Mouse (Mus musculus) bone marrow, adult 2 months (tissue): ENCODE results near the gene Ankrd63. TPM values are rescaled to one million over a fixed set of nuclear protein-coding genes. Genes with fewer than 3 reads are reported as not detected.

Source experiments
- H3K27ac ChIP-seq: fragments of 200-500 bp; 2 replicates; pipeline ENCODE4 v1.5.1; 2012; ENCODE audit warnings: low read depth, mild to moderate bottlenecking, control low read depth, inconsistent platforms, low read length; ENCODE audit not compliant: control insufficient read depth, poor library complexity, insufficient read depth
- H3K4me1 ChIP-seq: fragments of 200-500 bp; 2 replicates; pipeline ENCODE4 v1.6.1; 2011; ENCODE audit warnings: low read length; ENCODE audit not compliant: control insufficient read depth, insufficient read depth
- H3K4me3 ChIP-seq: fragments of 200-500 bp; replicated peaks from 2 replicates; pipeline ENCODE3; 2011; ENCODE audit warnings: mild to moderate bottlenecking, low read depth, low read length, control low read depth; ENCODE audit not compliant: control insufficient read depth
- CTCF ChIP-seq: fragments of 200-500 bp; IDR thresholded peaks from 2 replicates; pipeline ENCODE4 v1.5.1; 2011; ENCODE audit warnings: low read length, control low read depth; ENCODE audit not compliant: control insufficient read depth, insufficient read depth
- POLR2A ChIP-seq: fragments of 200-500 bp; IDR thresholded peaks from 2 replicates; pipeline ENCODE4 v1.6.1; 2011; ENCODE audit warnings: low read depth, mild to moderate bottlenecking, control low read depth, low read length, borderline replicate concordance; ENCODE audit not compliant: control insufficient read depth
- WGBS: fragments of 180-500 bp; shearing (Covaris S2); methylation state at CpG from one replicate; pipeline ENCODE4 v1.1.7; 2018; 5-methylcytosine and 5-hydroxymethylcytosine counted together
- polyA plus RNA-seq: library from polyadenylated mRNA; stranded (reverse); fragments of >200 nt; gene quantifications from 2 replicates; pipeline ENCODE4 v1.2.4, GENCODE M21; 2011; ENCODE audit warnings: low replicate concordance; ENCODE audit not compliant: missing spikeins, insufficient read depth, insufficient read length

Ankrd63 gene
- polyA plus RNA-seq, 1 experiment, result 0.92 TPM

DNA sequence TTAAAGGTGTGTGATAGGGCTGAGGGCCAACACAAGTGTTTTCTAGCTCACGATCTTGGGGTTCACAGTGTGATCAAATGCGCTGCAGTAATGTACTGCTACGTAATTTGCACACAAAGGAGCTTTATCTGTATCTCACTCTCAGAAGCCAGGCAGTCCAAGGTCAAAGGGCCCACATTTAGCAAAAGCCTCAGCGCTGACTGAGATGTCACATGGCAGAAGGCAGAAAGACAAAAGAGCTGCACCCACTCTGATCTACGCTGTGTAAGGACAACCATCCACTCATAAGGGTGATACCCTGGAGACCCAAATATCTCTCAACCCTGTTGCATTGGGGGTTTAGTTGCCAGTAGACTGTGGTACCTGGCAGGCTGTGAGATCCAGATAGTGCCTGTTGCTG is 36.6 kb downstream of the Ankrd63 start:
- Histone ChIP-seq H3K27ac (no peak overlapping the region), H3K4me1 (no peaks in the 10 kb centered on the region; the same call in 1 of the 2 replicates), H3K4me3 (no peak overlapping the region)
- 89% methylated on average over 5 of the region's 5 CpGs for WGBS
- TF ChIP-seq POLR2A, result no peak

DNA sequence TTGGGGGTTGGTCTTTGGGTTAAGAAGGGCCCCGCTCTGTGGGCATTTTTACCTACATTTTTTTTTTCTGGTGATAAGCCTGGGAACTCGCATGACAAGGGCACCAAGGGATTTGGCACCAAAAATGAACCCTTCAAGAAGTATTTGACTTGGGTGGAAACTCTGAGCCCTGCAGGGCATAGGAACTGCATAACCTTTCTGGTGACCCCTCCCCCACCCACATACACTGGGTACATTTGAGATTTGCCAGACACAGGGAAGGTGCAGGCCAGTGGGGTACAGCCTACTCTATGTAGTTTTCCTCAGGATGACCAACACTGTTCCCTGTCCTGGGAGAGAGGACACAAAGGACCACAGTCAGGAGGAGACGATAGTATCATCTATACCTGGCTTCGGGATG is 38.1 kb downstream of the Ankrd63 start:
- TF ChIP-seq CTCF, result no peak
- no peak for TF ChIP-seq POLR2A
- no peak overlapping the region for H3K4me3 ChIP-seq
- H3K27ac ChIP-seq, result no peak overlapping the region
- H3K4me1 ChIP-seq, result no peaks in the 10 kb centered on the region; the same call in 1 of the 2 replicates
- WGBS, result 82% methylated on average over 4 of the region's 4 CpGs

DNA sequence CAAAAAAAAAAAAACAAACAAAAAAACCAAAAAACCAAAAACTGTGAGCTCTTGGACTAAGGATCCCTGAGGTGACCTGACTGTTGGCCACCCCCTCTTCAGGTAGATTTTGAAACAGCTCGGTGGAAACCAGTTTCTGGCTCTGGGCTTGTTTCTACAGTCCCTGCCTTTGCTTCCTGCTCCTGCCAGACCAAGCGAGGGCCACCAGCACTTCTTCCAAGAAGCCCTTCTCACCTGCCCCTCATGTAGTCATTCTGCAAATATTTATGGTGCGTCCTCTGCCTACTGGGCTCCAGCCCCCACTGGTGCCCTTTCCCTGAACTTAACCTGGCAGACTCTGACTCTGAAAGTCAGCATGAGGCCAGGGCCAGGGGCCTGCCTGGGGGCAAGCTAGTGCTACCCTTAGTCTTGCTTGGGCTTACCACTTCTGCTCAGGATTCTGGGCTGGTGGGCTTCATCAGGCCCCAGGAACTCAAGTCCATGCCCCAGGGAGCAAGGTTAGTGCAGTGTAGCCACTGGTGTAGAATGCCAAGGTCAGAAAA is 38.7 kb downstream of the Ankrd63 start:
- Histone ChIP-seq H3K4me1 (no peaks in the 10 kb centered on the region; the same call in 1 of the 2 replicates), H3K27ac (no peak overlapping the region), H3K4me3 (no peak overlapping the region)
- 67% methylated on average over 3 of the region's 3 CpGs for WGBS
- TF ChIP-seq CTCF, result no peak
- no peak for TF ChIP-seq POLR2A

DNA sequence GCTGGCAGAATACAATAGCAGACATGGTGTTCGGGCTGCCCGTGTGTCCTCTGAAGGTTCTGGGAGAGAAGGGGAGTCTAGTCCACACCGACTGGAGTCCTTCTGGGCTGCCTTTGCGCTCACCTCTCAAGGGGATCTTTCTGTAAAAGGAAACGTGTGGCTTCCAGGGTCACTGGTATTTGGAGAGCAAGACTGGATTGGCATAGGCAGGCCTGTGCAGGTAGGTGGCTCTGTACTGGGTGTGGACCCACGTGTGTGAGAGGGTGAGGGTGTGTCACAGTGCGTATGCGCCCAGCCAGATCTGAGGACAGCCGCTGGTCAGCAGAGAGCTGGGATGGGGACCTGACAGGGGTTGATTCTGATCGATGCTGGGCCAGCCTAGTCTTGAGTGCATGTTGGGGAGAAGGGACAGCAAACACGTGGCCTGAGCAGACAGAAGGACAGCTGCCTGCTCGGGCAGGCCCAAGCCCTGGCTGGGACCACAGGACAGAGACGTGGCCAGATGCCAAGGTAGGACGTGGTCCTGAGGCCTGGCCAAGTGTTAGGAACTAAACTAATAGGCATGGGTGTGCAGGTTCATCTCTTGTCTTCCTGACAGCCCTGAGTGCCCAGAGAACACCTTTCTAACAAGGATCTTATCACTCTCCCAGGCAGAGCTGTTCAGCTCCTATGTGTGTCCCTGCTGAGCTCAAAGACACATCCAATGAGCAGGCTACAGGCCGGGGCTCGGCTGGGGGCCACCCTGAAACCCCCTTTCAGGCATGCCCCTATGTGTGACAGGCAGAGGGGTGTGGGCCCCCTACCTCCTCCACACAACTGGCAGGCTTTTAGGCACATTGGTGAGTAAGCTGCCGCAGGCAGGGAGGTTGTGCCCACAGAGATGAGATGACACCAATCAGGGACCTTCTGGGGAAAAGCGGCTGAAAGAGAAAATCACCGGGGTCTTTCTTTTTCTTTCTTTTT is 39.7 kb downstream of the Ankrd63 start:
- peaks cover 2% of the 10 kb centered on the region for H3K4me1 ChIP-seq
- 75% methylated on average over 19 of the region's 19 CpGs for WGBS
- no peak overlapping the region for H3K4me3 ChIP-seq
- TF ChIP-seq CTCF (no peak), POLR2A (no peak)
- no peak overlapping the region for H3K27ac ChIP-seq

DNA sequence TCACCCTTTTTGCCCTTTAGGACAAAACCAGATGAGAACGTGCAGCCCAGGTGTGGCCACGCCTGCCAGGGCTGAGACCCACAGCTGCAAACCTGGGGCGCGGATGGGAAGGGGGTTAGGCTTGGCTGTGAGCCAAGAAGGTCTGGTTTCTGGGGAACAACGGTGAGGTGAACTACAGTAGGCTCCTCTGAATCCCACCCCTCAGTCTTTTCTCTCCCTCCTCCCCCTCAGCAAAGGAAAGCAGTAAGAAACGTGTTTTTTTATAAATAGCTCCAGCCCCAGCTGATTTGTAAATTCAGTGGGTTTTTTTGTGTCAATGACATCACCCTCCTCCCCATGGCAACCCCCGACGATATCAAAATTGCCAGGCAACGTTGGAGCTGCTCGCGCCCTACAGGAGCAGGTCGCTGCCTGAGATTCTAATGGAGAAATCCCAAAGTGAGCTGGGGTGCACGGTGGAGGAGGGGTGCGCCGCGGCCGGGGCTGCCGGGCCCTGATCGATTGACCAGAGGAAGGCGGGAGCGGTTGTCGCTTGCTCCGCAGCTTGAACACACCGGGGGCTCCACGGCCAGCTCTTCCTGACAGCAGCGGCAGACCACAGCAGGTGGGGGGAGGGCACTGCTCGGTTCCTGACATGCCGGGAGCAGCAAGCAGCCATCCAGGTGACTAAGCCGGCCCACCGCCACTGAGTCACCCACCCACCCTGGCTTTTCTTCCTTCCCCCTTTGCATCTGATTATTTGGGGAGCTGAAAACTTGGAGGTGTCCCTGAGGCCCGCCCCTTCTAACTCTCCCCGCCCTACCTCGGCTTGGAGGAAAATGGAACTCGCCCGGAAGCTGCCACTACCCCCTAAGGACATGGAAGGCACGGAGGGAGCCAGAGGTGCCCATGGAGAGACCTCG is 40.6 kb downstream of the Ankrd63 start, which contains the start of gene Pak6:
Gene Pak6 (plus strand): TSS at position 402 of the 902 bp plus-strand sequence.
- Histone ChIP-seq H3K4me1 (peaks cover 2% of the 10 kb centered on the region), H3K4me3 (no peak within 1 kb of the TSS), H3K27ac (no peak within 1 kb of the TSS)
- TF ChIP-seq POLR2A (no peak), CTCF (no peak)
- 5% methylated on average over 37 of the region's 37 CpGs for WGBS

DNA sequence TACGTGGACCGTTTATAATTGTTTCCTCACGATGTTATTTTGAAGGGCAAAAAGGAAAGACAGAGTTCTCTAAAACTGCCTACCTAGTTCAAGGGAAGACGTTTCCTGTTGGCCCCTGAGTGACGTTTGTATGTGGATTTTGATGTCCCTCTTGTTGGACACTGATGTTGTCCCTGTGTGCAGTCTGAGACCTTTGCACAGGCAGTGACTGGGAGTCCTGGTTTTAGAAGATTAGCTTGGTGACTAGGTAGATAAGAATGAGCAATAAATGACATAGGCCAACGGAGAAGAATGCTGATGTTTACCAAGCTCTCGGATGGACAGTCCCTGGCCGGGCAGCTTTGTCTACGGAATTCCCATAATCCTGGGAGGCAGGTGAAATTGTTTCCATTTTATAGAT is 41.9 kb downstream of the Ankrd63 start:
- TF ChIP-seq POLR2A, result no peak
- no peak for TF ChIP-seq CTCF
- Histone ChIP-seq H3K4me1 (peaks cover 2% of the 10 kb centered on the region), H3K4me3 (no peak overlapping the region), H3K27ac (no peak overlapping the region)
- WGBS, result 69% methylated on average over 9 of the region's 9 CpGs

DNA sequence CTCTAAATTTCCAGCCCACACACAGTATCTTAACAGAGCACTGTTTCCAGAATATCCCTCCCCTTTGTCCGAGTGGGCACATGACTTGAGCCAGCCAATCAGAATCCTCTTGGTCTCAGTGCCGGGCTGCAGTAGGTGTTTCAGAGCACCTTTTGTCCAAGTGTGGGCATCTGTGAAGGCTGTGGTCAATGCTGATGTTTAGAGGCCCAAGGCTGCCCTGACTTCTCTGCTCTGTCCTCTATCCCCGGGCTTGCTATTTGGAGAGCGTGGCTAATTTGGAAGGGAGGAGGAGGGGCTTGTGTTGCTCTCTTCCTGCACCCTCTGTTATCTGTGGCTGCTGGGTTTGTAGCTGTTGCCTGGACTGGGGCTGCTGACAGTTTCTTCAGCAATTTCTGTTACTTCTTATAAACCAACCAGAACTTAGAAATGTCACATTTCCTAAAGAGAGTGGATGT is 43.7 kb downstream of the Ankrd63 start:
- Histone ChIP-seq H3K4me1 (peaks cover 2% of the 10 kb centered on the region), H3K27ac (peak overlapping the region; percentile 59), H3K4me3 (peak overlapping the region; percentile 65)
- no peak for TF ChIP-seq CTCF
- no peak for TF ChIP-seq POLR2A
- 1% methylated on average over 4 of the region's 4 CpGs for WGBS

DNA sequence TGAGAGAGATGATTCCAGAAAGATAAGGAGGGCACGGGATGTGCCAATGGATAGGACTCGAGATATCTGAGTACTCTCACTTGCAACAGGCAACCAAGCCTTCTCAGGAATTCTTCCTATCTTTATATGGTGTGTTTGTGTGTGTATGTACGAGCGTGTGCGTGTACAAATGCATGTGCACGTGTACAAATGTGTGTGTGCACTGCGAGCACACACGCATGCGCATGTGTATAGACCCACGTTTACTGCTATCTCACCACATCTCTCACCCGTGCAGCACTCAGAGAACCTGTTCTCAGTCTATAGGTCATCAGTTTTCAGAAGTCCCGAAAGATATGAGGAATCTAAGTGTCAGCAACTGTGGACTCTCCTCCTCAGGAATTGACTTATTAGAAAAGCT is 44.3 kb downstream of the Ankrd63 start:
- peaks cover 2% of the 10 kb centered on the region for H3K4me1 ChIP-seq
- WGBS, result 61% methylated on average over 12 of the region's 12 CpGs
- TF ChIP-seq POLR2A, result no peak
- peak overlapping the region; percentile 60; the same call in 1 of the 2 replicates for H3K27ac ChIP-seq
- no peak overlapping the region for H3K4me3 ChIP-seq
